Mouse (Mus musculus) midbrain, embryonic 14.5 days (tissue): ENCODE results near the gene Vmn1r103. TPM values are rescaled to one million over a fixed set of nuclear protein-coding genes. Genes with fewer than 3 reads are reported as not detected.
"Not testable (repeated sequence)": the region's sequence is repeated elsewhere in the genome, so short reads cannot be mapped to it uniquely, and the experiment has no call there.

ENCODE experiments used
- ATAC-seq: fragments of 200-750 bp; cut with Nextera tagmentation; 2 replicates; pipeline ENCODE4 v1.8.0; 2017; ENCODE audit warnings: moderate number of reproducible peaks, moderate library complexity; ENCODE audit not compliant: low FRiP score, low TSS enrichment
- DNase-seq: peaks from one replicate; pipeline ENCODE4 v3.0.0-alpha.2; 2015
- H3K27ac ChIP-seq: fragments of 300-500 bp; sonication (generic); replicated peaks from 2 replicates; pipeline ENCODE4 v1.5.1; 2014; ENCODE audit warnings: mild to moderate bottlenecking, low read depth, low read length, moderate library complexity
- H3K27me3 ChIP-seq: fragments of 300-500 bp; sonication (generic); 2 replicates; pipeline ENCODE4 v1.6.1; 2014; ENCODE audit warnings: low read length, control low read depth, mixed read lengths; ENCODE audit not compliant: control insufficient read depth, insufficient read depth
- H3K36me3 ChIP-seq: fragments of 300-500 bp; sonication (generic); 2 replicates; pipeline ENCODE4 v1.6.1; 2014; ENCODE audit warnings: low read length, control low read depth; ENCODE audit not compliant: control insufficient read depth, insufficient read depth
- H3K4me1 ChIP-seq: fragments of 300-500 bp; sonication (generic); 2 replicates; pipeline ENCODE4 v1.6.1; 2014; ENCODE audit warnings: mild to moderate bottlenecking, antibody characterized with exemption, low read length, control low read depth; ENCODE audit not compliant: control insufficient read depth, insufficient read depth
- H3K4me2 ChIP-seq: fragments of 300-500 bp; sonication (generic); 2 replicates; pipeline ENCODE4 v1.6.1; 2014; ENCODE audit warnings: mild to moderate bottlenecking, low read length, moderate library complexity
- H3K4me3 ChIP-seq: fragments of 300-500 bp; sonication (generic); replicated peaks from 2 replicates; pipeline ENCODE4 v1.5.1; 2014; ENCODE audit warnings: low read depth, low read length
- H3K9ac ChIP-seq: fragments of 300-500 bp; sonication (generic); replicated peaks from 2 replicates; pipeline ENCODE4 v1.6.1; 2014; ENCODE audit warnings: mild to moderate bottlenecking, low read length, moderate library complexity
- H3K9me3 ChIP-seq: fragments of 300-500 bp; sonication (generic); 2 replicates; pipeline ENCODE4 v1.6.1; 2016; ENCODE audit warnings: low read length, control low read depth, mixed read lengths; ENCODE audit not compliant: control insufficient read depth
- WGBS: fragments of 180-500 bp; shearing (Covaris S2); extraction: QIAGEN DNeasy Blood & Tissue Kit; methylation state at CpG from one replicate; pipeline ENCODE4 v1.1.7; 2014; 5-methylcytosine and 5-hydroxymethylcytosine counted together
- polyA plus RNA-seq: library from polyadenylated mRNA; unstranded; fragments of >200 nt; fragmentation: Nextera tagmentation; extraction: Ambion mirVana; gene quantifications from 2 replicates; pipeline ENCODE4 v1.2.1, GENCODE M21; 2014

Vmn1r103 gene
- not detected in 2 replicates for polyA plus RNA-seq

GRCm38 (mm10) chr7:20510434-20510833 lies at the start of gene Vmn1r103:
TSS of gene Vmn1r103 (minus strand) at chr7:20510534.
- H3K9ac ChIP-seq, H3K4me2 ChIP-seq, H3K4me3 ChIP-seq, DNase-seq, H3K27ac ChIP-seq, ATAC-seq, H3K36me3 ChIP-seq, H3K9me3 ChIP-seq, H3K27me3 ChIP-seq, H3K4me1 ChIP-seq: not testable (repeated sequence)
- no CpG with 5 or more reads among the region's 3 CpGs for WGBS

- not testable (repeated sequence) for ATAC-seq, H3K9ac ChIP-seq, DNase-seq, H3K27ac ChIP-seq, H3K9me3 ChIP-seq, H3K4me1 ChIP-seq, H3K36me3 ChIP-seq, H3K27me3 ChIP-seq, H3K4me3 ChIP-seq, H3K4me2 ChIP-seq
- no CpG with 5 or more reads among the region's 1 CpGs for WGBS
Measured at GRCm38 (mm10) chr7:20545657-20546056, 35.3 kb upstream of the Vmn1r103 start, which contains the start of gene Gm5726. TSS of gene Gm5726 (minus strand) at chr7:20545757.

- H3K4me1 ChIP-seq, H3K9ac ChIP-seq, H3K9me3 ChIP-seq, H3K4me2 ChIP-seq, H3K36me3 ChIP-seq, H3K27ac ChIP-seq, DNase-seq, ATAC-seq, H3K4me3 ChIP-seq, H3K27me3 ChIP-seq: not testable (repeated sequence)
- WGBS = no CpG with 5 or more reads among the region's 3 CpGs
Measured at GRCm38 (mm10) chr7:20533537-20533936, 23.2 kb upstream of the Vmn1r103 start, which contains the start of gene Vmn1r104. TSS of gene Vmn1r104 (plus strand) at chr7:20533837.

GRCm38 (mm10) chr7:20474825-20475224 lies 35.5 kb downstream of the Vmn1r103 start, which contains the start of gene Gm10670:
TSS of gene Gm10670 (minus strand) at chr7:20474925.
- not testable (repeated sequence) for H3K27ac ChIP-seq, H3K36me3 ChIP-seq, H3K4me2 ChIP-seq, H3K9ac ChIP-seq, H3K9me3 ChIP-seq, H3K4me3 ChIP-seq, H3K27me3 ChIP-seq, H3K4me1 ChIP-seq, DNase-seq, ATAC-seq
- no CpG with 5 or more reads among the region's 5 CpGs for WGBS

Other genes starting within 250 kb of the Vmn1r103 start
- gene Gm5890, start 247.7 kb downstream of the Vmn1r103 start, polyA plus RNA-seq = not detected in 2 replicates
- not detected in 2 replicates for gene Gm4133, start 176.5 kb downstream of the Vmn1r103 start, polyA plus RNA-seq
- gene Gm5728, start 135.1 kb downstream of the Vmn1r103 start, polyA plus RNA-seq = not detected in 2 replicates
- gene Vmn1r100, start 92.6 kb downstream of the Vmn1r103 start, polyA plus RNA-seq = not detected in 2 replicates
- not detected in 2 replicates for gene Vmn1r101, start 67.9 kb downstream of the Vmn1r103 start, polyA plus RNA-seq
- gene Gm10670, start 35.6 kb downstream of the Vmn1r103 start, polyA plus RNA-seq = not detected in 2 replicates
- gene Vmn1r104, start 23.3 kb upstream of the Vmn1r103 start, polyA plus RNA-seq = not detected in 2 replicates
- not detected in 2 replicates for gene Gm5726, start 35.2 kb upstream of the Vmn1r103 start, polyA plus RNA-seq
- gene Gm4141, start 65.7 kb upstream of the Vmn1r103 start, polyA plus RNA-seq = not detected in 2 replicates
- gene Gm4513, start 88.5 kb upstream of the Vmn1r103 start, polyA plus RNA-seq = not detected in 2 replicates
- not detected in 2 replicates for gene Vmn1r107, start 158.4 kb upstream of the Vmn1r103 start, polyA plus RNA-seq
- not detected in 2 replicates for gene Vmn1r111, start 192.7 kb upstream of the Vmn1r103 start, polyA plus RNA-seq
- gene Gm10668, start 220.1 kb upstream of the Vmn1r103 start, polyA plus RNA-seq = not detected in 2 replicates